Mouse (Mus musculus) heart, postnatal 0 days (tissue): ENCODE data around the gene Uts2. TPM values are rescaled to one million over a fixed set of nuclear protein-coding genes. Genes with fewer than 3 reads are reported as not detected.

Source experiments
- ATAC-seq: fragments of 200-750 bp; cut with Nextera tagmentation; 2 replicates; pipeline ENCODE4 v1.8.0; 2017; ENCODE audit warnings: low read depth, moderate number of reproducible peaks, moderate library complexity; ENCODE audit not compliant: insufficient read depth
- DNase-seq: peaks from one replicate; pipeline ENCODE4 v3.0.0-alpha.2; 2016; ENCODE audit warnings: low spot score
- H3K27ac ChIP-seq: fragments of 300-500 bp; sonication (generic); 2 replicates; pipeline ENCODE4 v1.5.1; 2014; ENCODE audit warnings: low read depth, mild to moderate bottlenecking
- H3K27me3 ChIP-seq: fragments of 300-500 bp; sonication (generic); 2 replicates; pipeline ENCODE4 v1.6.1; 2014; ENCODE audit warnings: low read length, mixed read lengths; ENCODE audit not compliant: control insufficient read depth, insufficient read depth
- H3K36me3 ChIP-seq: fragments of 300-500 bp; sonication (generic); replicated peaks from 2 replicates; pipeline ENCODE4 v1.6.1; 2014; ENCODE audit warnings: low read length, mixed read lengths; ENCODE audit not compliant: control insufficient read depth, insufficient read depth
- H3K4me1 ChIP-seq: fragments of 300-500 bp; sonication (generic); 2 replicates; pipeline ENCODE4 v1.6.1; 2014; ENCODE audit warnings: antibody characterized with exemption; ENCODE audit not compliant: control insufficient read depth, insufficient read depth
- H3K4me2 ChIP-seq: fragments of 300-500 bp; sonication (generic); 2 replicates; pipeline ENCODE4 v1.6.1; 2014; ENCODE audit warnings: low read depth, mild to moderate bottlenecking, low read length, moderate library complexity
- H3K4me3 ChIP-seq: fragments of 300-500 bp; sonication (generic); 2 replicates; pipeline ENCODE4 v1.5.1; 2014; ENCODE audit warnings: low read depth, low read length
- H3K9ac ChIP-seq: fragments of 300-500 bp; sonication (generic); replicated peaks from 2 replicates; pipeline ENCODE4 v1.6.1; 2014; ENCODE audit warnings: low read depth, low read length, mixed read lengths
- H3K9me3 ChIP-seq: fragments of 300-500 bp; sonication (generic); replicated peaks from 2 replicates; pipeline ENCODE4 v1.6.1; 2016; ENCODE audit warnings: low read length; ENCODE audit not compliant: control insufficient read depth
- CTCF ChIP-seq: IDR thresholded peaks from 2 replicates; pipeline ENCODE4 v1.5.1; 2016; ENCODE audit warnings: antibody characterized with exemption, control low read depth, low read depth
- EP300 ChIP-seq: IDR thresholded peaks from 2 replicates; pipeline ENCODE4 v1.6.1; 2016; ENCODE audit warnings: antibody characterized with exemption, low read depth
- WGBS: fragments of 180-500 bp; shearing (Covaris S2); extraction: QIAGEN DNeasy Blood & Tissue Kit; methylation state at CpG from one replicate; pipeline ENCODE4 v1.1.7; 2014; 5-methylcytosine and 5-hydroxymethylcytosine counted together
- polyA plus RNA-seq: library from polyadenylated mRNA; unstranded; fragments of >200 nt; fragmentation: Nextera tagmentation; extraction: Ambion mirVana; gene quantifications from 2 replicates; pipeline ENCODE4 v1.2.1, GENCODE M21; 2015
- total RNA-seq: library from RNA; depleted of rRNA; stranded (reverse); fragments of >200 nt; gene quantifications from 2 replicates; pipeline ENCODE4 v1.2.3, GENCODE M21; 2014; ENCODE audit warnings: low replicate concordance; rRNA removed

The Uts2 gene
- total and polyA plus RNA-seq, 2 experiments from 2014 or later = not detected

- TF ChIP-seq EP300 = peak; percentile 62
- no peak for TF ChIP-seq CTCF
- Histone ChIP-seq H3K4me3 (peak within 1 kb of the TSS; percentile 64), H3K27ac (peak within 1 kb of the TSS; percentile 83), H3K36me3 (peaks cover 22% of the 10 kb centered on the region), H3K9ac (peak within 1 kb of the TSS; percentile 81), H3K4me2 (peak within 1 kb of the TSS; percentile 99), H3K4me1 (peaks cover 20% of the 10 kb centered on the region), H3K9me3 (no peaks in the 10 kb centered on the region), H3K27me3 (no peaks in the 10 kb centered on the region)
- peak; percentile 97 for ATAC-seq
- WGBS = under 1% methylated on average over 71 of the region's 79 CpGs
- DNase-seq = peak; percentile 94
Measured at GRCm38 (mm10) chr4:151044037-151044943, 47.4 kb downstream of the Uts2 start, which contains the start of gene Per3. Per3 (minus strand) TSS chr4:151044665.

- H3K27me3 ChIP-seq = no peaks in the 10 kb centered on the region
- peaks cover 20% of the 10 kb centered on the region for H3K4me1 ChIP-seq
- no peaks in the 10 kb centered on the region for H3K9me3 ChIP-seq
- H3K4me3 ChIP-seq = peak overlapping the region; percentile 64
- H3K36me3 ChIP-seq = peaks cover 29% of the 10 kb centered on the region
- ATAC-seq = no peak
- 2% methylated on average over 21 of the region's 21 CpGs for WGBS
- TF ChIP-seq EP300 (no peak), CTCF (no peak)
- H3K9ac ChIP-seq = no peak overlapping the region
- H3K27ac ChIP-seq = no peak overlapping the region
- H3K4me2 ChIP-seq = peak overlapping the region; percentile 99
- no peak for DNase-seq
Measured at GRCm38 (mm10) chr4:151044944-151045570, 48.2 kb downstream of the Uts2 start.

- no peak overlapping the region for H3K4me3 ChIP-seq
- WGBS = 82% methylated on average over 3 of the region's 3 CpGs
- no peaks in the 10 kb centered on the region for H3K9me3 ChIP-seq
- DNase-seq (no peak), ATAC-seq (no peak)
- H3K9ac ChIP-seq = no peak overlapping the region
- H3K4me2 ChIP-seq = no peak overlapping the region
- no peak for TF ChIP-seq CTCF
- no peak for TF ChIP-seq EP300
- H3K4me1 ChIP-seq = peaks cover 19% of the 10 kb centered on the region
- peaks cover 33% of the 10 kb centered on the region for H3K36me3 ChIP-seq
- H3K27ac ChIP-seq = no peak overlapping the region
- no peaks in the 10 kb centered on the region for H3K27me3 ChIP-seq
Measured at GRCm38 (mm10) chr4:151046524-151046923, 49.6 kb downstream of the Uts2 start.

DNA sequence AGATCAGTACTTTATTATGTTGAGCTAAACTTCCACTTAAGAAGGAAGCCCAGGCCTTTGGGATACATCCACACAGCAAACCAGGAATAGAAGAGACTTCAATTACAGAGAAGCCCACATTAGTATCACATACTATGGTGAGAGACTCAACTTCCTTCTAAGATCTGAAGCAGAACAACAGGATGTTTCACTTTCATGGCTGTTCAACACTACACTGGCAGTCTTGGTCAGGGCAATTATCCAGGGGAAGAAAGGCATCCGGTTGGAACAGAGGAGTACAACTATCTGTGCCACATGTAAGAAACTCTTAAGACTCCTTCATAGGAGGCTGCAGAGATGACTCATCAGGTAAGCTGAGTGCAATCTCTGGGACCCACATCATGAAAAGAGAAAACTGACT lies 54.3 kb downstream of the Uts2 start:
- Histone ChIP-seq H3K27ac (no peak overlapping the region), H3K27me3 (no peaks in the 10 kb centered on the region), H3K9me3 (no peaks in the 10 kb centered on the region), H3K4me3 (no peak overlapping the region), H3K9ac (no peak overlapping the region), H3K36me3 (peaks cover 59% of the 10 kb centered on the region), H3K4me2 (no peak overlapping the region), H3K4me1 (no peaks in the 10 kb centered on the region)
- ATAC-seq = no peak
- no peak for TF ChIP-seq CTCF
- WGBS = 69% methylated on average over 1 of the region's 1 CpGs
- no peak for DNase-seq

Other genes starting within 250 kb of the Uts2 start
- gene Errfi1, start 143.2 kb upstream of the Uts2 start, total RNA-seq = 16.0 and 33.7 TPM in 2 replicates
- gene Errfi1, start 143.2 kb upstream of the Uts2 start, polyA plus RNA-seq = 7.4 and 7.9 TPM in 2 replicates
- gene Park7, start 82.7 kb upstream of the Uts2 start, total RNA-seq = 120 and 152 TPM in 2 replicates
- 322 and 333 TPM in 2 replicates for gene Park7, start 82.7 kb upstream of the Uts2 start, polyA plus RNA-seq
- gene Tnfrsf9, start 82.5 kb upstream of the Uts2 start, total RNA-seq = 2.0 and 3.5 TPM in 2 replicates
- gene Tnfrsf9, start 82.5 kb upstream of the Uts2 start, polyA plus RNA-seq = 0.36 and 0.53 TPM in 2 replicates
- 14.4 and 28.7 TPM in 2 replicates for gene Per3, start 47.6 kb downstream of the Uts2 start, total RNA-seq
- gene Per3, start 47.6 kb downstream of the Uts2 start, polyA plus RNA-seq = 13.4 and 17.3 TPM in 2 replicates
- 63.6 and 75.8 TPM in 2 replicates for gene Vamp3, start 60.9 kb downstream of the Uts2 start, total RNA-seq
- 82.3 and 83.2 TPM in 2 replicates for gene Vamp3, start 60.9 kb downstream of the Uts2 start, polyA plus RNA-seq
- not detected in 2 replicates for gene Gm13090, start 92.5 kb downstream of the Uts2 start, total RNA-seq
- gene Gm13090, start 92.5 kb downstream of the Uts2 start, polyA plus RNA-seq = 0.26 TPM in 1 of 2 replicates, not detected in the other